Mouse (Mus musculus) embryonic facial prominence, embryonic 14.5 days (tissue): ENCODE data around the gene Cdc25b. TPM values are rescaled to one million over a fixed set of nuclear protein-coding genes. Genes with fewer than 3 reads are reported as not detected.

ENCODE experiments used
- ATAC-seq: fragments of 200-750 bp; cut with Nextera tagmentation; 2 replicates; pipeline ENCODE4 v1.8.0; 2017; ENCODE audit warnings: low read depth, moderate number of reproducible peaks, moderate TSS enrichment
- DNase-seq: peaks from one replicate; pipeline ENCODE4 v3.0.0-alpha.2; 2015; ENCODE audit warnings: low spot score
- H3K27ac ChIP-seq: fragments of 300-500 bp; sonication (generic); replicated peaks from 2 replicates; pipeline ENCODE4 v1.5.1; 2014; ENCODE audit warnings: low read depth, mild to moderate bottlenecking, low read length, moderate library complexity
- H3K27me3 ChIP-seq: fragments of 300-500 bp; sonication (generic); replicated peaks from 2 replicates; pipeline ENCODE4 v1.6.1; 2014; ENCODE audit warnings: low read length; ENCODE audit not compliant: control insufficient read depth, insufficient read depth
- H3K36me3 ChIP-seq: fragments of 300-500 bp; sonication (generic); 2 replicates; pipeline ENCODE4 v1.6.1; 2014; ENCODE audit warnings: low read length, mixed read lengths; ENCODE audit not compliant: control insufficient read depth, insufficient read depth
- H3K4me1 ChIP-seq: fragments of 300-500 bp; sonication (generic); 2 replicates; pipeline ENCODE4 v1.6.1; 2014; ENCODE audit warnings: antibody characterized with exemption, low read length; ENCODE audit not compliant: control insufficient read depth, insufficient read depth
- H3K4me2 ChIP-seq: fragments of 300-500 bp; sonication (generic); 2 replicates; pipeline ENCODE4 v1.6.1; 2014; ENCODE audit warnings: low read depth, mild to moderate bottlenecking, low read length, moderate library complexity, mixed read lengths
- H3K4me3 ChIP-seq: fragments of 300-500 bp; sonication (generic); 2 replicates; pipeline ENCODE4 v1.5.1; 2014; ENCODE audit warnings: low read depth, mild to moderate bottlenecking, low read length
- H3K9ac ChIP-seq: fragments of 300-500 bp; sonication (generic); 2 replicates; pipeline ENCODE4 v1.6.1; 2014; ENCODE audit warnings: low read depth, mild to moderate bottlenecking, low read length, moderate library complexity, mixed read lengths
- H3K9me3 ChIP-seq: fragments of 300-500 bp; sonication (generic); 2 replicates; pipeline ENCODE4 v1.6.1; 2016; ENCODE audit warnings: low read length; ENCODE audit not compliant: control insufficient read depth
- WGBS: fragments of 180-500 bp; shearing (Covaris S2); extraction: QIAGEN DNeasy Blood & Tissue Kit; methylation state at CpG from one replicate; pipeline ENCODE4 v1.1.7; 2014; 5-methylcytosine and 5-hydroxymethylcytosine counted together
- polyA plus RNA-seq: library from polyadenylated mRNA; unstranded; fragments of >200 nt; fragmentation: Nextera tagmentation; extraction: Ambion mirVana; gene quantifications from 2 replicates; pipeline ENCODE4 v1.2.1, GENCODE M21; 2014

Gene Cdc25b
- polyA plus RNA-seq = 51.2 and 60.8 TPM in 2 replicates

DNA sequence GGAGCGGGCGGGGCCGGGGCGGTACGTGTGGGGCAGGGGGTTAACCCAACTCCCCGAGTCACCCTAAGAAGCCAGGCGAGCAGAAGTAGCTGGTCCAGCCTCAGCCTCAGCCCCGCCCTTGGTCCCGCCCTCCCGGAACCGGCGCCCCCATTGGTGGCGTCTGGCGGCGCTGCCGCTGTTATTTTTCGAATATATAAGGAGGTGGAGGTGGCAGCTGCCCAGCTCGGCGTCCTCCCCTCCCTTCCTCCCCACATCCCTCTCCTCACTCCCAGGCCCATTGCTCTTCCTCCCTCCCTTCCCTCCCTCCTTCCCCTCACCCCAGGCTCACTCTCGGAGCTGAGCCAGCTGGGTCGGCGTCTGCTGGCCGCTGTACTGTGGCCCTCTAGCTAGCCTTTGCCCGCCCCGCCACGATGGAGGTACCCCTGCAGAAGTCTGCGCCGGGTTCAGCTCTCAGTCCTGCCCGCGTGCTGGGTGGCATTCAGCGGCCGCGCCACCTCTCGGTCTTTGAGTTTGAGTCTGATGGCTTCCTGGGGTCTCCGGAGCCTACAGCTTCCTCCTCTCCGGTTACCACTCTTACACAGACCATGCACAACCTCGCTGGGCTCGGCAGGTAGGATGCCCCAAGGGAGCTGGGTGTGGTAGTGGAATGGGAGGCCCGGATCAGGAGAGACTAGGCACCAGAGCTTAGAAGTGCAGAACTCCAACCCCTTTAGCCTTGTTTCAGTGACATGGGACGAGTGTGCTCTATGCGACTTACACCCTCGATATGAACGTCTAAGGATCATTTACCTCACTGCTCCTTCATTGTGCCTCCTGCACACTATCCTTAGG lies at the start of gene Cdc25b, which contains the start of gene Spef1:
Gene Cdc25b, plus strand, starts transcription at position 179 of the 831 bp plus-strand sequence.
Gene Spef1, minus strand, starts transcription at position 512 of the 831 bp plus-strand sequence.
- Histone ChIP-seq H3K4me1 (peaks cover 30% of the 10 kb centered on the region), H3K9ac (peak within 1 kb of the TSS; percentile 78), H3K9me3 (no peaks in the 10 kb centered on the region), H3K27me3 (no peaks in the 10 kb centered on the region), H3K4me2 (peak within 1 kb of the TSS; percentile 77), H3K4me3 (peak within 1 kb of the TSS; percentile 74), H3K27ac (peak within 1 kb of the TSS; percentile 74), H3K36me3 (peaks cover 7% of the 10 kb centered on the region)
- DNase-seq (peak; percentile 93), ATAC-seq (peak; percentile 90)
- WGBS = 2% methylated on average over 32 of the region's 43 CpGs

DNA sequence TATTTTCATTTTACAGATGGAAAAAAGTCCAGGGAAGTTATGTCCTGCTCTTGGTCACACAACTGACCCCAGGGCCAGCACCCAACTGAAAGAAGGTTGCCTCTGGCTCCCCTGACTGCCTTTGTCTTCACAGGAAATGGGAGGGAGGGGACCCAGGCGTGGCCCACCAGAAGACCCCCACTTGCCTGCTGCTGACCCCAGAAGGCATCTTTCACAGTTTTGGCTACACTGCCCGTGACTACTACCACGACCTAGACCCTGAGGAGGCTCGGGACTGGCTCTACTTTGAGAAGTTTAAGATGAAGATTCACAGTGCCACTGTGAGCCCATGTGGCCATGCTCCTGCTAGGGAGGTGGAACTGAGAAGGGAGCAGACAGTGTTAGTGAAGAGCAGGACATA lies 48.5 kb upstream of the Cdc25b start:
- DNase-seq (no peak), ATAC-seq (no peak)
- Histone ChIP-seq H3K36me3 (peaks cover 81% of the 10 kb centered on the region), H3K9ac (no peak overlapping the region), H3K27me3 (no peaks in the 10 kb centered on the region), H3K9me3 (no peaks in the 10 kb centered on the region), H3K27ac (no peak overlapping the region), H3K4me3 (no peak overlapping the region), H3K4me2 (no peak overlapping the region), H3K4me1 (no peaks in the 10 kb centered on the region)
- 81% methylated on average over 4 of the region's 4 CpGs for WGBS

DNA sequence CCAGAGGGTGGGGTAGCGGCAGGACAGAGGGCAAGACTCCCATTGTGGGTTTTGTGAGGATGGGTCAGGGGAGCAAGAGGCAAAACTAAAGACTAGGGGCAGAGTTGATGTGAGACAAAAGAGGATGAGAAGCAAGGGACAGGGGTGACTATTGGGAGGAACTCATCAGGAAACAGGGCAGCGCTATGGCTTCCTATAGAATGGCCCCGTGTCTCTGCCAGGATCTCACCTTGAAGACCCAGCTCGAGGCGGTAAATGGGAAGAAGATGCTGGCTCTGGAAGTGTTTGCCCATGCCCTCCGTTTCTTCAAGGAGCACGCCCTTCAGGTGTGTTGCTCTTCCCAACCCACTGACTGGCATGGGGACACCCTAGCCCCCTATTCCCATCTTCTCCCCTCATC lies 48.0 kb upstream of the Cdc25b start:
- no peak overlapping the region for H3K4me2 ChIP-seq
- DNase-seq (no peak), ATAC-seq (no peak)
- WGBS = 93% methylated on average over 4 of the region's 7 CpGs
- H3K36me3 ChIP-seq = peaks cover 84% of the 10 kb centered on the region
- H3K9ac ChIP-seq = no peak overlapping the region
- no peaks in the 10 kb centered on the region for H3K9me3 ChIP-seq
- no peaks in the 10 kb centered on the region for H3K4me1 ChIP-seq
- H3K27me3 ChIP-seq = no peaks in the 10 kb centered on the region
- no peak overlapping the region for H3K27ac ChIP-seq
- H3K4me3 ChIP-seq = no peak overlapping the region

DNA sequence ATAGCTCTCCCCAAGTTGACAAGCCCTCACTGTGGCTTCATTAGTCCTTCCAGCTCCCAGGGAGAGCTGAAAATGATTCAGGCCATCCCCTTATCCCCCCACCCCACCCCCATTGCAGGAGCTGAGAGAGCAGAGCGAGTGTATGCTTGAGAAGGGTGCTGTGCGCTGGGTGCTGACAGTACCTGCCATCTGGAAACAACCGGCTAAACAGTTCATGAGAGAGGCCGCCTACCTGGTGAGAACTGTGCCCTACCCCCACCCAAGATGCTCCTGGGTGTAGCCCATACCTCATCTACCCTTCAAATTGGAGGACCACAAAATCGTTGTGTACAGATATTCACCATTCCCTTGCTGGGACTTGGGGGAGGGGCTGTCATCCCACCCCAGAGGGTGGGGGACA lies 47.5 kb upstream of the Cdc25b start:
- H3K4me3 ChIP-seq = no peak overlapping the region
- H3K4me2 ChIP-seq = no peak overlapping the region
- no peaks in the 10 kb centered on the region for H3K4me1 ChIP-seq
- H3K27me3 ChIP-seq = no peaks in the 10 kb centered on the region
- no peak overlapping the region for H3K9ac ChIP-seq
- no peak for DNase-seq
- peaks cover 84% of the 10 kb centered on the region for H3K36me3 ChIP-seq
- H3K9me3 ChIP-seq = no peaks in the 10 kb centered on the region
- no peak overlapping the region for H3K27ac ChIP-seq
- WGBS = 97% methylated on average over 5 of the region's 5 CpGs
- ATAC-seq = no peak

DNA sequence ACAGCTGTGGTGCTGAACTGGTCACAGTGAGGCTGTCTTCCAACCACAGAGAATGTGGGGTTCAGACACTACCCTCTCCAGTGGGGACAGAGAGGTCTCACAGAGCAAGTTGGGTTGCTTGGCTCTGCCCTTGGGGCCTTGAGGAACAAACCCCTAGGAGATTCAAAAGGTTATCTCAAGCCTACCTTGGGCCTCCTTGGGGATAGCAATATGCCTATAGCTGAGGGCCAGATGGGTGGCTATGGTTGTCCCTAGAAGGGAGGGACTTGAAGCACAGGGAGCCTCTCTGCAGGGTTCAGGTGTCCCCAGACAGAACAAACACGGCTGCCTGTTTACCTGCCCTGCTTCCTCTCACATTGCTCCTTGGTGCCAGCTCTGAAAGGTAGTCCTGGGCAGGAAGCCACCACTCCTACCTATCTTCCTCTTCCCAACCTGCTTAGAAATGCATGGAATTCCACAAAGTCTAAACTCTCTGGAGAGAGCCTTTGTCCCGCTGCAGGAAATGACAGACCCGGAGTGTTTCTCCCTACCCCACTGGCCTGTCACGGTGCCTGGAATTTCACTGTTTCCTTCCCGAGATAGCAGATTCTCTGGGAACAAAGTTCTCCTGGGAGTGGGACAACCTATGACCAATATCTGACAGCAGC lies 46.7 kb upstream of the Cdc25b start:
- 40% methylated on average over 4 of the region's 5 CpGs for WGBS
- no peak for DNase-seq
- Histone ChIP-seq H3K9ac (no peak overlapping the region), H3K4me2 (no peak overlapping the region), H3K9me3 (no peaks in the 10 kb centered on the region), H3K36me3 (peaks cover 85% of the 10 kb centered on the region), H3K27ac (no peak overlapping the region), H3K27me3 (no peaks in the 10 kb centered on the region), H3K4me3 (no peak overlapping the region), H3K4me1 (no peaks in the 10 kb centered on the region)
- no peak for ATAC-seq

DNA sequence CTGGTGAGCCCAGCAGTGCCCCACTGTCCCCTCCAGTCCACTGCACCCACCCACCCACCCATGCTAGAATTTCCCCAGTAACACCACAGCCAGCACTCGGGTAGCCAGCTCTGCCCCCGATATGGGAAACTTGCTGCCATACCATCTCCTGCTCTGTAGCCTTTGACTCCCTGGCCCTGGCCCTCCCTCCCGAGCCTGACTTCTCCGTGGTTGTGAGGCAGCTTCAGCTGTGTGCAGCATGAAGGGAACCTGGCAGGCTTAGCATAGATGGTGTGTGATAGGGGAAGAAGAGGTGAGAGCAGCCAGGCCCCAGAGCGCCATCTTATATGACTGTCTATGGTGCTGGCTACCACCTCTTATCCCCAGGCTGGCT lies 46.2 kb upstream of the Cdc25b start:
- no peak overlapping the region for H3K9ac ChIP-seq
- H3K36me3 ChIP-seq = peaks cover 85% of the 10 kb centered on the region
- DNase-seq (no peak), ATAC-seq (no peak)
- no peaks in the 10 kb centered on the region for H3K27me3 ChIP-seq
- WGBS = 62% methylated on average over 5 of the region's 5 CpGs
- no peak overlapping the region for H3K4me2 ChIP-seq
- no peaks in the 10 kb centered on the region for H3K4me1 ChIP-seq
- H3K27ac ChIP-seq = no peak overlapping the region
- no peak overlapping the region for H3K4me3 ChIP-seq
- H3K9me3 ChIP-seq = no peaks in the 10 kb centered on the region

DNA sequence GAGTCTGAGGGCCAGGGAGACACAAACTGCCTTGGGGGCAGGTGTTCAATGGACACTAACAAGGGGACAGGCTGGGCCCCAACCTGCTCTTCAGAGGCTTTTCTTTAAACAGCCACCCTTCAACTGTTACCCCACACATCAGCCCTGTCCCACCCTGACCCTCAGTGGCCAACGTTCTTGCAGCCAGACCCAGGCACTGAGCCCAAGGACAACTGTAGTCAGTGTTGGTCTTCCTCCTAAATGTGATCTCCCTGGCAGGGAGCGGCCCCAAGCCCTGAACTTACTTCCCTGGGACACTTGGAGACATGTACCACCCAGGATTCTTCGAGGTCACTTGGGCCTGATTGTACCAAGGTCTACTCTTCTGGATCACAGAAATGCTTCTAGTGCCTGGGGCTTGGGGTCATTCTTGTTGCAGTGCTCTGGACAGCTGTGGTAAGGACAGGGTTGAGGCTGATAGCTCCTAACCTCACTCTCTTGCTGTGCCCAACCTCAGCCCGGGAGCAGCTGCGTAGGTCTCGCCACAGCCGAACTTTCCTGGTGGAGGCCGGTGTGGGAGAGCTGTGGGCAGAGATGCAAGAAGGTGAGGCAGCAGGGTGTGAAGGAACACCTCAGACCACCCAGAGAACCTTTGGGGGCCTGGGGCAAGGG lies 45.3 kb upstream of the Cdc25b start:
- H3K9ac ChIP-seq = no peak overlapping the region
- H3K36me3 ChIP-seq = peaks cover 88% of the 10 kb centered on the region
- 89% methylated on average over 8 of the region's 8 CpGs for WGBS
- DNase-seq (no peak), ATAC-seq (no peak)
- no peak overlapping the region for H3K27ac ChIP-seq
- no peak overlapping the region for H3K4me3 ChIP-seq
- H3K9me3 ChIP-seq = no peaks in the 10 kb centered on the region
- no peaks in the 10 kb centered on the region for H3K27me3 ChIP-seq
- no peak overlapping the region for H3K4me2 ChIP-seq
- H3K4me1 ChIP-seq = no peaks in the 10 kb centered on the region

DNA sequence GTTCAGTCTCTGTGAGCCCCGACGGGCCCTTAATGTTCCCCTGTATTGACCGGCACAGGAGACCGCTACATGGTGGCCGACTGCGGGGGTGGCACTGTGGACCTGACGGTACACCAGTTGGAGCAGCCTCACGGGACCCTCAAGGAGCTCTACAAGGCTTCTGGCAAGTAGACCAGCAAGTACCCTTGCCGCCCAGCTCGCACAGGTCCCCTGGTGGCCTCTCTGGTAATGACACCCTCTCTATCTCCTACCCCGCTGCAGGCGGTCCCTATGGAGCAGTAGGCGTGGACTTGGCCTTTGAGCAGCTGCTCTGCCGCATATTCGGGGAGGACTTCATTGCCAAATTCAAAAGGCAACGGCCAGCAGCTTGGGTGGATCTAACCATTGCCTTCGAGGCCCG lies 44.2 kb upstream of the Cdc25b start:
- no peak overlapping the region for H3K4me2 ChIP-seq
- no peaks in the 10 kb centered on the region for H3K27me3 ChIP-seq
- no peaks in the 10 kb centered on the region for H3K4me1 ChIP-seq
- H3K9me3 ChIP-seq = no peaks in the 10 kb centered on the region
- DNase-seq (peak; percentile 79), ATAC-seq (peak; percentile 64)
- H3K36me3 ChIP-seq = peaks cover 83% of the 10 kb centered on the region
- H3K4me3 ChIP-seq = no peak overlapping the region
- no peak overlapping the region for H3K27ac ChIP-seq
- no peak overlapping the region for H3K9ac ChIP-seq
- 33% methylated on average over 17 of the region's 18 CpGs for WGBS
